Mouse (Mus musculus): Measurements from ENCODE around the gene Nfkb1. TPM values are rescaled to one million over a fixed set of nuclear protein-coding genes. Genes with fewer than 3 reads are reported as not detected.

Nfkb1 gene
- polyA plus RNA-seq, 1 experiment from 2014 or later = 12.7 TPM

DNA sequence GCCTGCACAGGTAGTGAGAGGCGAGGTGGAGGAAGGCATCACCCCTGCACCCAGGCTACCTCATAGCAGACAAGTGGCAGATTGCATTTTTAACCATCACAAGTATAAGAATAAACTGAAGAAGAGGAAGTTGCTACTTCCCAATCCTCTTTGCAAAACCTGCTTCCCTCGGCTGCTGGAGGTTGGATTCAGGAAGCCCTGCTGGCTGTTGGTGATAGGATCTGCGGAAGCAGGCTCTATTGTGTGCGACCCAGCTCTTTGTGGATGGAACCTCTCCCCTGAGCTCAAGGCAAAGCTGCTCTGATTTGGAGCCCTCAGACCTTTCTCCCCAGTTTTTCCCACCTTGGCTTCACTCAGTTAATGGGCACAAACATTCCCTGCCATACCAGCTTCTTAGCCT lies 94.3 kb downstream of the Nfkb1 start:
- WGBS (ENCODE audit: insufficient replicate concordance) = 44% methylated on average over 4 of the region's 4 CpGs
- no peak overlapping the region for H3K4me2 ChIP-seq (ENCODE audit: low read depth, low read length)
- peak overlapping the region; percentile 48 for H3K27ac ChIP-seq (ENCODE audit: low read depth)
- ATAC-seq (no peak), DNase-seq (no peak)
- peaks cover 52% of the 10 kb centered on the region for H3K36me3 ChIP-seq (replicated peaks; ENCODE audit: insufficient read depth, low read length)
- H3K9me3 ChIP-seq (ENCODE audit: low read length) = no peaks in the 10 kb centered on the region
- H3K27me3 ChIP-seq (ENCODE audit: insufficient read depth, low read length) = no peaks in the 10 kb centered on the region
- H3K4me3 ChIP-seq (ENCODE audit: low read depth, low read length) = no peak overlapping the region
- no peak overlapping the region for H3K9ac ChIP-seq (replicated peaks)
- peaks cover 2% of the 10 kb centered on the region; the same call in 1 of the 2 replicates for H3K4me1 ChIP-seq (ENCODE audit: insufficient read depth)
- TF ChIP-seq EP300 (IDR thresholded peaks at IDR 0.05; ENCODE audit: low read depth) (no peak), CTCF (IDR thresholded peaks at IDR 0.05; ENCODE audit: low read depth) (no peak)

- no peak overlapping the region for H3K27ac ChIP-seq (ENCODE audit: low read depth)
- no peaks in the 10 kb centered on the region for H3K9me3 ChIP-seq (ENCODE audit: low read length)
- H3K9ac ChIP-seq (replicated peaks) = no peak overlapping the region
- H3K4me2 ChIP-seq (ENCODE audit: low read depth, low read length) = no peak overlapping the region
- peaks cover 64% of the 10 kb centered on the region for H3K36me3 ChIP-seq (replicated peaks; ENCODE audit: insufficient read depth, low read length)
- 62% methylated on average over 21 of the region's 21 CpGs for WGBS (ENCODE audit: insufficient replicate concordance)
- ATAC-seq (peak; percentile 47; the same call in 1 of the 2 replicates), DNase-seq (no peak)
- TF ChIP-seq CTCF (IDR thresholded peaks at IDR 0.05; ENCODE audit: low read depth) (peak; percentile 26), EP300 (IDR thresholded peaks at IDR 0.05; ENCODE audit: low read depth) (no peak)
- no peaks in the 10 kb centered on the region for H3K27me3 ChIP-seq (ENCODE audit: insufficient read depth, low read length)
- peaks cover 2% of the 10 kb centered on the region; the same call in 1 of the 2 replicates for H3K4me1 ChIP-seq (ENCODE audit: insufficient read depth)
- no peak overlapping the region for H3K4me3 ChIP-seq (ENCODE audit: low read depth, low read length)
Measured at GRCm38 (mm10) chr3:135594238-135594917, 97.0 kb downstream of the Nfkb1 start.

- Histone ChIP-seq H3K9ac (replicated peaks) (no peak overlapping the region), H3K27me3 (ENCODE audit: insufficient read depth, low read length) (no peaks in the 10 kb centered on the region), H3K4me1 (ENCODE audit: insufficient read depth) (0 out of 2 replicates have a peak, but pooled peaks cover 2% of the 10 kb centered on the region), H3K27ac (ENCODE audit: low read depth) (no peak overlapping the region), H3K36me3 (replicated peaks; ENCODE audit: insufficient read depth, low read length) (peaks cover 82% of the 10 kb centered on the region), H3K4me3 (ENCODE audit: low read depth, low read length) (no peak overlapping the region), H3K9me3 (ENCODE audit: low read length) (no peaks in the 10 kb centered on the region), H3K4me2 (ENCODE audit: low read depth, low read length) (no peak overlapping the region)
- 91% methylated on average over 4 of the region's 4 CpGs for WGBS (ENCODE audit: insufficient replicate concordance)
- TF ChIP-seq EP300 (IDR thresholded peaks at IDR 0.05; ENCODE audit: low read depth) (no peak), CTCF (IDR thresholded peaks at IDR 0.05; ENCODE audit: low read depth) (no peak)
- DNase-seq (no peak), ATAC-seq (no peak)
Measured at GRCm38 (mm10) chr3:135592011-135592410, 99.3 kb downstream of the Nfkb1 start.

DNA sequence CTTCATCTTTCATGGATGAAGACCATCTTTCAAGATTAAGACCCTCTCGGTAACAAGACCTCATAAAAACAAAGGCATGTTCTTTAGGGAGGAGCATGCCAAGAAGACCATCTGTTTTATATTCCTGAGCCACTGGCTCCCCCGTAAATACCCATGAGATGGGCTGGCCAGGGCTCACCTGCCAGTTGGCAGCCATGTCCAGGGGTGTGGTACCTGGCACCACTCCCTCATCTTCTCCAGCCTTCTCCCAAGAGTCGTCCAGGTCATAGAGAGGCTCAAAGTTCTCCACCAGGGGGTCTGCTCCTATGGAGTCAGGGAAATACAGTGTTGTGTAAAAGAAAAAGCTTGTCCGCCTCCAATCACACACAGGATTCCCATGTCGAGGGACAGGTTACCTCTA lies 100.0 kb downstream of the Nfkb1 start:
- Histone ChIP-seq H3K9me3 (ENCODE audit: low read length) (no peaks in the 10 kb centered on the region), H3K4me3 (ENCODE audit: low read depth, low read length) (no peak overlapping the region), H3K9ac (replicated peaks) (no peak overlapping the region), H3K4me2 (ENCODE audit: low read depth, low read length) (no peak overlapping the region), H3K36me3 (replicated peaks; ENCODE audit: insufficient read depth, low read length) (peaks cover 87% of the 10 kb centered on the region), H3K4me1 (ENCODE audit: insufficient read depth) (peaks cover 7% of the 10 kb centered on the region; the same call in 1 of the 2 replicates), H3K27me3 (ENCODE audit: insufficient read depth, low read length) (no peaks in the 10 kb centered on the region), H3K27ac (ENCODE audit: low read depth) (no peak overlapping the region)
- DNase-seq = no peak
- no peak for ATAC-seq
- WGBS (ENCODE audit: insufficient replicate concordance) = 78% methylated on average over 5 of the region's 5 CpGs
- TF ChIP-seq CTCF (IDR thresholded peaks at IDR 0.05; ENCODE audit: low read depth) (no peak), EP300 (IDR thresholded peaks at IDR 0.05; ENCODE audit: low read depth) (no peak)

DNA sequence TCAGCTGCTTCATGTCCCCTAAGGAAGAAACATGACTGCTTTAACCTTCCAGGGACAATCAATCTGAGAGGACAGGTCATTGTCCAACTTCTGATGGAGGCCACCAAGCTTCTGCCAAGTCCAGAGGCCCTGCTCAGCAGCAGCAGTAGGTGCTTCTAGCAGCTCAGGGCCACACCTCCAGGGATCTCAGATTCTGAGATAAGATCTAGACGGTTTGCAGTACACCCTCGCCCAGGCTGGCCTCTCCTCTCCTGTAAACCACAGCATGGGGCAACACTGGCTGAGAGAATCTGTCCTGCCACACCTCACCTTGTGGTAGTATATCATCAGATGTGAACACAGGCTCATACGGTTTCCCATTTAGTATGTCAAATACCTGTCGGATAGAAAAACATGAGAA lies 100.9 kb downstream of the Nfkb1 start:
- whole genome bisulfite sequencing (ENCODE audit: insufficient replicate concordance) = 53% methylated on average over 4 of the region's 4 CpGs
- Histone ChIP-seq H3K4me3 (ENCODE audit: low read depth, low read length) (no peak overlapping the region), H3K27ac (ENCODE audit: low read depth) (no peak overlapping the region), H3K4me2 (ENCODE audit: low read depth, low read length) (no peak overlapping the region), H3K4me1 (ENCODE audit: insufficient read depth) (peaks cover 9% of the 10 kb centered on the region; the same call in 1 of the 2 replicates), H3K9ac (replicated peaks) (no peak overlapping the region), H3K27me3 (ENCODE audit: insufficient read depth, low read length) (no peaks in the 10 kb centered on the region), H3K36me3 (replicated peaks; ENCODE audit: insufficient read depth, low read length) (peaks cover 86% of the 10 kb centered on the region), H3K9me3 (ENCODE audit: low read length) (no peaks in the 10 kb centered on the region)
- no peak for DNase-seq
- no peak for ATAC-seq
- no peak for TF ChIP-seq EP300 (IDR thresholded peaks at IDR 0.05; ENCODE audit: low read depth)
- no peak for TF ChIP-seq CTCF (IDR thresholded peaks at IDR 0.05; ENCODE audit: low read depth)

- TF ChIP-seq EP300 (IDR thresholded peaks at IDR 0.05; ENCODE audit: low read depth) (no peak), CTCF (IDR thresholded peaks at IDR 0.05; ENCODE audit: low read depth) (no peak)
- Histone ChIP-seq H3K27me3 (ENCODE audit: insufficient read depth, low read length) (no peaks in the 10 kb centered on the region), H3K4me1 (ENCODE audit: insufficient read depth) (peaks cover 7% of the 10 kb centered on the region; the same call in 1 of the 2 replicates), H3K27ac (ENCODE audit: low read depth) (peak overlapping the region; percentile 3; the same call in 1 of the 2 replicates), H3K9me3 (ENCODE audit: low read length) (no peaks in the 10 kb centered on the region), H3K4me3 (ENCODE audit: low read depth, low read length) (no peak overlapping the region), H3K36me3 (replicated peaks; ENCODE audit: insufficient read depth, low read length) (peaks cover 67% of the 10 kb centered on the region), H3K9ac (replicated peaks) (no peak overlapping the region), H3K4me2 (ENCODE audit: low read depth, low read length) (no peak overlapping the region)
- peak; percentile 37; the same call in 1 of the 2 replicates for ATAC-seq
- no peak for DNase-seq
- 59% methylated on average over 4 of the region's 4 CpGs for WGBS (ENCODE audit: insufficient replicate concordance)
Measured at GRCm38 (mm10) chr3:135586471-135586880, 104.9 kb downstream of the Nfkb1 start.
